Mouse (Mus musculus) ES-Bruce4 (cell line): Measurements from ENCODE around the gene Armc8.

Experiments
- CTCF ChIP-seq: IDR thresholded peaks from one replicate; pipeline ENCODE4 v1.8.1; 2011; ENCODE audit warnings: low read depth, low read length
- EP300 ChIP-seq: IDR thresholded peaks from 2 replicates; pipeline ENCODE4 v1.6.1; 2011; ENCODE audit warnings: low read depth, low read length; ENCODE audit not compliant: insufficient read depth
- POLR2A ChIP-seq: IDR thresholded peaks from one replicate; pipeline ENCODE4 v1.8.1; 2011; ENCODE audit warnings: low read length; ENCODE audit not compliant: insufficient read depth

- TF ChIP-seq CTCF (peak; percentile 66), POLR2A (no peak), EP300 (no peak)
Observed at GRCm38 (mm10) chr9:99458529-99459208, 110.0 kb downstream of the Armc8 start.
